In genomic region chr6:87722631-87723030, GRCm38 (mm10) we compare ENCODE assay signal across 7 mouse cellular contexts. TPM values are rescaled to one million over a fixed set of nuclear protein-coding genes. Genes with fewer than 3 reads are reported as not detected.
DNase-seq lines count a peak whose midpoint lies in the region; ATAC-seq and TF ChIP-seq lines count a peak whose summit lies in the region.

No protein-coding gene starts in this region.

- no peak for TF ChIP-seq POLR2A in CH12.LX (IDR thresholded peaks at IDR 0.05; ENCODE audit: low read depth, low read length)

- DNase-seq in CH12.LX (ENCODE audit: extremely low read depth) (peak; percentile 27), MN1 (ENCODE audit: low spot score) (peak; percentile 65)
- peak; percentile 20 to 26 for DNase-seq in frontal cortex, postnatal 36 days (ENCODE audit: low spot score in 2 of 2)
- DNase-seq in lung, postnatal 10 days, result peak; percentile 48
- peak; percentile 70 for DNase-seq in right cerebral cortex, postnatal 14 days
- no peak for DNase-seq in layer of hippocampus, adult 9-11 months

- TF ChIP-seq EP300 in CH12.LX (IDR thresholded peaks at IDR 0.05; ENCODE audit: low read length), result no peak

- no peaks in the 10 kb centered on the region for H3K36me3 ChIP-seq in CH12.LX (replicated peaks in 1 of 2; ENCODE audit: control insufficient read depth in 1 of 2, insufficient read depth in 1 of 2, low read length in 1 of 2)
- no peaks in the 10 kb centered on the region for H3K36me3 ChIP-seq in intestine, embryonic 16.5 days (ENCODE audit: control insufficient read depth, insufficient read depth, low read length)

- peak; percentile 53; the same call in 1 of the 2 replicates for ATAC-seq in intestine, embryonic 16.5 days

- no peak overlapping the region for H3K9ac ChIP-seq in CH12.LX (ENCODE audit: insufficient read depth, low read depth)
- no peak overlapping the region for H3K9ac ChIP-seq in intestine, embryonic 16.5 days (ENCODE audit: low read depth, low read length)

- in situ Hi-C loops in CH12.LX (cut with MboI; ENCODE audit: low pct_ligation_motif_present, low pct_unique_long_range_greater_than_20kb, low sequenced_read_pairs), result no loop called here

- H3K27ac ChIP-seq in CH12.LX (ENCODE audit: insufficient read depth, low read depth), result no peak overlapping the region
- no peak overlapping the region for H3K27ac ChIP-seq in intestine, embryonic 16.5 days (ENCODE audit: low read length)

- no peaks in the 10 kb centered on the region for H3K27me3 ChIP-seq in CH12.LX (replicated peaks)
- no peaks in the 10 kb centered on the region for H3K27me3 ChIP-seq in intestine, embryonic 16.5 days (replicated peaks; ENCODE audit: control insufficient read depth, insufficient read depth, low read length)

- TF ChIP-seq CTCF in CH12.LX (conservative IDR thresholded peaks at IDR 0.05 in 1 of 2, IDR thresholded peaks at IDR 0.05 in 1 of 2; ENCODE audit: low read depth in 2 of 2, low read length in 2 of 2), result no peak

- TF ChIP-seq RAD21 in CH12.LX (IDR thresholded peaks at IDR 0.05; ENCODE audit: low read depth, low read length), result no peak

- no peak overlapping the region for H3K4me2 ChIP-seq in CH12.LX (ENCODE audit: insufficient read depth, low read depth, poor library complexity, severe bottlenecking)
- 0 out of 2 replicates have a peak overlapping the region, but pooled peaks have one; percentile 10 for H3K4me2 ChIP-seq in intestine, embryonic 16.5 days (ENCODE audit: low read depth, low read length)

- dilution Hi-C loops in CH12.LX (cut with MboI; ENCODE audit: extremely low pct_ligation_motif_present, extremely low pct_unique_long_range_greater_than_20kb, low sequenced_read_pairs), result no loop called here

- peaks cover 4 to 20% of the 10 kb centered on the region in 2 experiments; a peak in 3 of 4 replicates for H3K4me1 ChIP-seq in CH12.LX (ENCODE audit: control insufficient read depth in 1 of 2, insufficient read depth in 2 of 2)
- no peaks in the 10 kb centered on the region for H3K4me1 ChIP-seq in intestine, embryonic 16.5 days (ENCODE audit: control insufficient read depth, insufficient read depth, low read length)

- no peaks in the 10 kb centered on the region for H3K79me2 ChIP-seq in CH12.LX (replicated peaks; ENCODE audit: control insufficient read depth, extremely low read depth, insufficient read depth, poor library complexity, severe bottlenecking)

- no peak overlapping the region for H3K4me3 ChIP-seq in CH12.LX (replicated peaks in 1 of 3; ENCODE audit: low read depth in 2 of 3, low read length in 2 of 3, poor library complexity in 1 of 3)
- H3K4me3 ChIP-seq in intestine, embryonic 16.5 days (ENCODE audit: low read length), result no peak overlapping the region

- WGBS in intestine, embryonic 16.5 days, result 7% methylated on average over 13 of the region's 13 CpGs

- no peaks in the 10 kb centered on the region for H3K9me3 ChIP-seq in CH12.LX (replicated peaks; ENCODE audit: low read length)
- H3K9me3 ChIP-seq in intestine, embryonic 16.5 days (ENCODE audit: control insufficient read depth, low read length), result no peaks in the 10 kb centered on the region

TF ChIP-seq in CH12.LX, 34 proteins besides CTCF, POLR2A, EP300 and RAD21:
- TF ChIP-seq USF1 (IDR thresholded peaks at IDR 0.05; ENCODE audit: low read depth, low read length) (no peak), PAX5 (IDR thresholded peaks at IDR 0.05; ENCODE audit: low read length) (no peak), MAX (IDR thresholded peaks at IDR 0.05; ENCODE audit: low read length) (no peak), UBTF (IDR thresholded peaks at IDR 0.05; ENCODE audit: low read depth, low read length) (no peak), NRF1 (IDR thresholded peaks at IDR 0.05; ENCODE audit: low read depth, low read length) (peak; percentile 67), MXI1 (IDR thresholded peaks at IDR 0.05; ENCODE audit: low read depth, low read length) (0 out of 2 replicates have a peak, but pooled peaks have one; percentile 33)

RNA-seq across cellular contexts. Expression of gene Efcc1, which starts 8.0 kb away (rescaled TPM):
- total RNA-seq in CH12.LX (2012; rRNA removed) (not detected in 2 replicates), CH12.LX (2014; rRNA removed) (not detected in 2 replicates)
- polyA plus RNA-seq in CH12.LX (2012; ENCODE audit: insufficient read length, low read depth), result 0.14 and 0.18 TPM in 2 replicates
- 0.69 and 0.73 TPM in 2 replicates for polyA plus RNA-seq in intestine, embryonic 16.5 days (2015; fragmentation: Nextera tagmentation; extraction: Ambion mirVana)

RNA-seq across cellular contexts. Expression of gene Aplf, which starts 50.6 kb away (rescaled TPM):
- total RNA-seq in CH12.LX (2012; rRNA removed) (9.1 and 10.3 TPM in 2 replicates), CH12.LX (2014; rRNA removed) (13.8 and 15.8 TPM in 2 replicates)
- 11.1 and 11.9 TPM in 2 replicates for polyA plus RNA-seq in CH12.LX (2012; ENCODE audit: insufficient read length, low read depth)
- 13.0 and 14.2 TPM in 2 replicates for polyA plus RNA-seq in intestine, embryonic 16.5 days (2015; fragmentation: Nextera tagmentation; extraction: Ambion mirVana)

RNA-seq across cellular contexts. Expression of gene Gp9, which starts 55.2 kb away (rescaled TPM):
- total RNA-seq in CH12.LX (2012; rRNA removed) (not detected in 2 replicates), CH12.LX (2014; rRNA removed) (not detected in 2 replicates)
- not detected in 2 replicates for polyA plus RNA-seq in CH12.LX (2012; ENCODE audit: insufficient read length, low read depth)
- polyA plus RNA-seq in intestine, embryonic 16.5 days (2015; fragmentation: Nextera tagmentation; extraction: Ambion mirVana), result 1.5 and 2.0 TPM in 2 replicates
